Mouse (Mus musculus): ENCODE results near the gene Mipol1. TPM values are rescaled to one million over a fixed set of nuclear protein-coding genes. Genes with fewer than 3 reads are reported as not detected.
"Not testable (repeated sequence)": the region's sequence is repeated elsewhere in the genome, so short reads cannot be mapped to it uniquely, and the experiment has no call there.

The Mipol1 gene
- polyA plus RNA-seq (2017; shearing (Covaris generic)), result 1 to 10 TPM; 7.7 to 7.9 TPM

DNA sequence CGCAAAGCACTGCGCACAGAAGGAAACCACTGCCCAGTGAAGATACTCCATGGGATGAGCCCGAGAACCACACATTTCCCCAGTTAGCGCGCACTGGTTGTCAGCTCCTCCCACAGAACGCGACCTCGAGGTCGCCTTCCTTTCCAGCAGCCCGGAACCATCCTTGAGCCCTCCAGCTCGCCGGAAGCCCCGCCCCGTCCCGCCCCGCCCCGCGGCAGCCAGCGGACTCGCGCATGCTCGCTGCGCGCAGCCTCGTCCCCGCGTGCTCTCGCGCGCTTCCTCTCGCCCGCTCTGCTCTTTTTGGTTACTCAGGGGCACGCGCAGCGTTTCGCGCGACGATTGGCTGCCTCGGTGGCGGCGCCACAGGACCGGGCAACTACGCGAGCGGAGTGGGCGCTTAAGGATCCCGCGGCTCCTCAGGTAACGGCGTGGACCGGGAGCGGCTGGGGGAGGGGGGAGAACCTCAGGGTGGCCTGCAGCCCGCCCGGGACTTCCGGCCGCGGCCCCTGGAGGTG, at the start of gene Mipol1, which contains the start of gene Prps1l3:
Gene Mipol1 (plus strand): TSS at position 236 of the 515 bp plus-strand sequence.
Gene Prps1l3 (plus strand): TSS at position 221 of the 515 bp plus-strand sequence.
- ATAC-seq, result peak; percentile 80

- no peak for ATAC-seq
These were observed 45.7 kb upstream of the Mipol1 start for GRCm38 (mm10) chr12:57184401-57185147.

DNA sequence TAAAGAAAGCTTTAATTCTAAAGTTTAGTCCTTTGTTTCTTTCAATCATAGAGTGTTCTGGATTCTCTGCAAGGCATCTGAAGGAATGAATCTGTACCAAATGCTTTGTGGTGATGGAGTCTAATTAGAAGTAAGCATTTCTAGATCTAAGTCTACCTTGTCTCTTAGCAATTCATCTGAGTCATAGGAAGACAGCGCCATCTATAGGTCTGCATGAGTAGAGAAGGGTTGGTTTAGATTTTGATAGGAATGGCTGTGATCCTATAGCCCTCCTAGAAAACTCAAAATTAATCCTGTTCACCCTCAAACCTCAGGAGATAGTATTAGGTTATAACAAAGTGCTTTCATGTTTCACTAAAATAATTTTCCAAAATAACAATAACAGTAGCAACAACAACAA, 44.8 kb upstream of the Mipol1 start:
- no peak for ATAC-seq

DNA sequence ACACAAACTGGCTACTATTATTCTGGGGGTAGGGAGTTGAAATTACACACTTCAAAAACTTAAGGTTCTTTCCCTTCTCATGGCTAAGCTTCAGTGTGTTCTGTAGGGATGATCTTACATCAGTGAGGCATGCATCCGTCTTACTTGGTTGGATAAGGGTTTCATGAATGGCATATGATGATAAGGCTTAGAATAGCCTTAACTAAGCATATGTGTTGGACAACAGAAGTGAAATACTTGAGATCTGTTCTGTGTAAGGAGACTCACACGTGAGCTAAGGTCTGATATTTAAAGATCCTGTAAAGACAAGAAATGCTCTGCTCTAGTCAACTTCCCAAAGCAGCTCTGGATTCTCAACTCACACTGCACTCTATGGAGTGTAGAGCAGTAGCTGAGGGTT, 44.1 kb upstream of the Mipol1 start:
- no peak for ATAC-seq

DNA sequence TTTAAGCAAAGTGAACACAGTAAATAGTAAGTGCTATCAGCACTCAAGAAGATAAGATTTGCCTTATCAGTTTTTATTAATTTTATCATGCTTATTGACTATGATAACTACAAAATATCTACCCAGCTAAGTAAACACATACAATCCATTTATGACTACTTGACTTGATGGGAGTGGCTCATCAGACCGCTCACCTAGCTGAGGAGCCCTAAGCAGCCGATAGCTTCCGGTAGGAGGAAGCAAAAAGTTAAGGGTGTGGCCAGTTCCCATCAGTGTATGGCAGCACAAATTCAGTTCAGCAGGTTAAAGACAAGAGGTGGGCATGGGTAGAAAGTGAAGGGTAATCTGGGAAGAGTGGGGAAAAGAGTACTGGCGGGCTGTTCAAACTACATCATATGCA, 43.2 kb upstream of the Mipol1 start:
- ATAC-seq, result no peak

DNA sequence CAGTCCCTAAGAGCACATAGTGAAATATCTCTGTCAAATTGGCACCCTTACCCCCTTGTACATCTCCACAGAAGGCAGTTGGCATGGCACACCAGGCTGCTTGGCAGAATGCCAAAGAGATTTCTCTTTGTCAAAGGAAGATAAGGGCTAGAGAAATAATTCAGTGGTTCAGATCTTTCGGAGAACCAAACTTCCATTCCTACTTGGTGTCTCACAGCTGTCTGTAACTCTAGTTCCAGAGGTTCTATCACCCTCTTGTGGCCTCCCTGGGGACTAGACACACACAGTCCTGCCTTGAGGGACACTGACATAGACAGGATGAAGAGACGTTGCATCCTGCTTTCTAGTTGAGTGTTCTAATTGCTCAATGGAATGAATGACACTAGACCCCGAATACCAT, 35.6 kb upstream of the Mipol1 start:
- no peak for ATAC-seq

DNA sequence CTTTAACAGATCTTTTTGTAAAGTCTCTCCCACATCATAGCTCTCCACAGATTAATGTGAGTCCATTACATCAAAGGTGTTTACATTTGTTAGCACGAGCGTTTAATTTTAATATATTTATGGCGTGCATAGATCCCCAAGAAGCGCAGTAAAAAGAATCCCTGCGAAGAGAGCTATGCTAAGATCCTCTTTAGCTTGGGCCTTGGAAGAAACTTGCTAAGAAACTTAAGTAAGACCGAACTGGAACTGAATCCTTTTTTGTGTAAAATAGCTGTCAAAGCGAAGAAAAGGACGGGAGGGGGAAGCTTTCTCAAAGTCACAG, 34.0 kb upstream of the Mipol1 start:
- ATAC-seq, result no peak

GRCm38 (mm10) chr12:57196608-57197362, 33.4 kb upstream of the Mipol1 start:
- no peak for ATAC-seq

DNA sequence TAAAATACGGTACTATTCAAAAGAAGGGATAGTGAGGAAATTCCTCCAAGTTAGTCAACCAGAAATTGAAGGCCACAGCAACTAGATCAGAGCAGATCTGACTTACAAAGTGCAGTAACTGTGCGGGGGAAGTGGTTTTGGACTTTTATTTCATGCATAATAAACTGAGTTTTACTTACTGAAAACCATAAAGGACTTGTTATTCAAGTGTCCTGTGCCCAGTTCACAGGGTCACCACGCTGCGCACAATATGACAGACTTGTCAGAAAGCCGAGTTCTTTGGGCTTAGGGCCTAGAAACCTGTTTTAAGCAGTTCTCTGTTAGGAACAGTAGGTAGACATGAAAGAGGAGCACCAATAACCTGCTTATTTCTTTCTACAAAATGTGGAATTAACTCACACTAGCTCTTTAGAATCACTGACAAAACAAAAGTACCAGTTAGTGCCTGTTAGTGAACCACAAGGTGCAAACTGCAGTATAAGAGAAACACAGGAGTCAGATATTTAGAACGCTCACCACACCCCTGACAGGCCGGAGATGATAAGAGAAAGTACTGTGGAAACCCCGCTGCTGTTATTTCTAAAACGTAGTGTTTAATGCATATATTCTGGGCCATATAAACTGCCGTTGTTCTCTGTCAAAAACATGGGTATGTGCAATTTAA, 32.7 kb upstream of the Mipol1 start, which contains the start of gene Slc25a21:
Gene Slc25a21 (minus strand): TSS at position 110 of the 664 bp plus-strand sequence.
- ATAC-seq, result no peak

- ATAC-seq, result no peak
These were observed 32.0 kb upstream of the Mipol1 start for GRCm38 (mm10) chr12:57198269-57198668.

DNA sequence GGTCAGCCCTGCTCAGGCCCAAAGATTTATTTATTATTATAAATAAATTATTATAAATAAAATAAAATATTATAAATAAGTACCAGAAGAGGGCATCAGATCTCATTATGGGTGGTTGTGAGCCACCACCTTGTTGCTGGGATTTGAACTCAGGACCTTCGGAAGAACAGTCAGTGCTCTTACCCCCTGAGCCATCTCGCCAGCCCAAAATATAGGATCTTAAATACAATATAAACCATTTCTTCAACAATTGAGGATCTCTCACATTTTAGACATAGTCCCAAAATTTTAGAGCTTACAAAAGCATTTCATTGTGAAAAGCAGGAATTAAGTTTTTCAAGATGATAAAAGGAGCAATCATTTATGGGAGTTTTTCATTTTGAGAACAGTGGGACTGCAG, 30.8 kb upstream of the Mipol1 start:
- ATAC-seq, result no peak

- no peak for ATAC-seq
These were observed 28.3 kb upstream of the Mipol1 start for GRCm38 (mm10) chr12:57201901-57202300.

DNA sequence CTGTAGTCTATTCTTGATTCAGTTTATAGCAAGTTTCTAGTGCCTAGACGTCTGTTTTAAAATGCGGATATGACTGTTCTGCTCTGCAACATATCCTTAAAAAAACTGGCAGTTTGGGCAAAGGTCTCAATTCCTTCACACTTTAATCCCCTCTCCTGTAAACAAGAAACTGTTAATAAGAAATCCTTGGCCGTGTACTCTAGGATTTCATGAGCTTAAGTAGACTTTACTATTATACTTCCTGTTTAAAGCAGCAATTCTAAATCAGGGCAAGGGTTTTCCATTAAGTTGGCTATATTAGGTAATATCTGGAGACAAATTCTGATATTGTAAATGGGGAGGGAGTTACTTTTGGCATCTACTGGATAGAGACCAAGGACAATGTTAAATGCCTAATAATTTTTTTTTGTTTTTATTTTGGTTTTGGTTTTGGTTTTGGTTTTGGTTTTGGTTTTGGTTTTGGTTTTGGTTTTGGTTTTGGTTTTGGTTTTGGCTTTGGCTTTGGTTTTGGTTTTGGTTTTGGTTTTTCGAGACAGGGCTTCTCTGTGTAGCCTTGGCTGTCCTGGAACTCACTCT, 25.9 kb upstream of the Mipol1 start:
- no peak for ATAC-seq

DNA sequence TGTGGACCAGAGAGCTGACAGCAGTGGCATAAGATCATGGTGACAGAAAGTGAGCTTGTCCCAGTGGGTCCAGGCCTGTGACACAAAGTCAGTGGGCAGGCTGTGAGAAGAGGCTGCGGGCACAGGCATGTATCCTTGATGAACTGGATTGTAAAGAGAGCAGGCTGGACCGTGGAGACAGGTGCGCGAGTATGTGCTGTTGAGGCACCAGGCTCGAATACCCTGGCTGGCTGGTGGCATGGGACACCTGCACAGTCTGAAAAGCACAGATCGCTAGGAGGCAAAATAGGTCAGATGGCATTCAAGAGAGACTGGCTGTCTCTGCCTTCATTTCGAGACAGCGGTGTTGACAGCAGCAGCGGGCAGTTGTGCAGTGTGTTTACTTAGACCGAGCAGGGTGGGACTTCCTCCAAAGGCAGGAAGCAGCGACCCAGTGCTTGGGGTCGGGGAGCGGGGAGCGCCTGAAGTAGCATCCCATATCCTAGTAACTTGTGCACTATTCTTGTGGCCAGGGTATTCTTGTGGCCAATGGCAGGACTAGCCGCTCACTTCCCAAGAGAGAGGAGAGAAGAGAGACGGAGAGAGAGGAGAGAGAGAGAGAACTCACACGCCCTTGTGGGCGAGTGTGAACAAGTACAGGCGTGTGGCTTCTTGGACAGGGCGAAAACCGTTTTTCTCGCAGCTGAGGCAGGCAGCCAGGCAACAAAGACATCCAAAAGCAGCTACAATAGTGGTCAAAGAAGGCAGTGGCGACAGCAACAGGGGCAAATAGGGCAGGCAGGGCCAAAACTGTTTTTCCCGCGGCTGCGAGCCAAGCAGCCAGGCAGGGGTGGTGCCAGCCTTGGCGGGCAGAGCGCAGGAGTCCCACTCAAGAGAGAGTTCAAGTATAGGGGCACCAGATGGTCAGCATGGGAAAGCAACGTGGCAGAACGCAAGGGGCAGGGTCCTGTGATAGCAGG, 18.6 kb upstream of the Mipol1 start:
- peak; percentile 80 for ATAC-seq

- not testable (repeated sequence) for ATAC-seq
These were observed 17.8 kb upstream of the Mipol1 start for GRCm38 (mm10) chr12:57212463-57212862.

DNA sequence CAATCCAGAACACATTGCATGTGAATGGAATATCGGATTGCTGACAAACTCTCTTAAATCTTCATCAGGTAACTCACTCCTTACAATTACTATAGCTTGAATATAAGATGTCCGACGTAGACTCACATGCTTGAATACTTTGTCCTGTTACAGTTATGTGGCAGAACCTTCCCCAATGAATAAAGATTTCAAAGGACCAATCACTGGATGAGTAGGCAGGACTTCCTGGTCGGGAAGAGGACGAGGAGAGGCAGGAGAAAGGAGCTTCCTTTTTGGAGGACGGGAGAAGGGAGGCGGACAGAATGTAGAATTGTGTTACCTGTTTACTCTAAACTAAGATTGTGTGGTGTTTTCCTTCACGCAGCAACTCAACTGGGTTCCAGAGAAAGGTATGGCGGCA, 3.8 kb upstream of the Mipol1 start:
- ATAC-seq, result no peak

- no peak for ATAC-seq
These were observed 2.5 kb upstream of the Mipol1 start for GRCm38 (mm10) chr12:57227776-57228175.

GRCm38 (mm10) chr12:57229703-57230102, 524 bp upstream of the Mipol1 start:
- ATAC-seq, result no peak

DNA sequence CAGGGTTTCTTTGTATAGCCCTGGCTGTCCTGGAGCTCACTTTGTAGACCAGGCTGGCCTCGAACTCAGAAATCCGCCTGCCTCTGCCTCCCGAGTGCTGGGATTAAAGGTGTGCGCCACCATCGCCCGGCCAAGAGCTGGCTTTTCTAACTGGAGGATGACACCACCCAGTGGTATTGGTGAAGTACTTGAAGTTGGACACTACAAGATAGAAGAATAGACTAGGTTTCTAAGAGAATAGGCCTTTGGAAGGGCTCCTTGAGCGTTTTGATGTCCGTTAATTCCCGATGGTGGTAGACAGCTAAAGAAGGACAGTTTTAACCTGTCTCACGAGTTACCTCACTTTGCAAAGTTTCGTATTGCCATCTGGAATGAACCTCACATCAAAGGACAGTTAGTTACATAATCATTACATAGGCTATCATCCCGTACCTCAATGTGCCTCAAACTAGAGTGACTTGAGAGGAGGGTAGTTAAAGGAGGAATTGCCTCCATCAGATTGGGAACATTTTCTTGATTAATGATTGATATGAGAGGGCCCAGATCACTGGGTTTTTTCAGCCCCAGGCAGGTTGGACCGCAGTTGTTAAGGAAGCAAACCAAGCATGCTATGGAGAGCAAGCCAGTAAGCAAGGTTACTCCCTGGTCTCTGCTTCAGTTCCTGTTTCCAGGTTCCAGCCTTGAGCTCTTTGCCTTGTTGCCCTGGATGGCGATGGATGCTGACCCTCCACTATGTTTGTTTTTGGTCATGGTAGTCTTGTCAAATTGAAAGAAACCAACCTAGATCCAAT, 1.1 kb downstream of the Mipol1 start:
- peak; percentile 47 for ATAC-seq

DNA sequence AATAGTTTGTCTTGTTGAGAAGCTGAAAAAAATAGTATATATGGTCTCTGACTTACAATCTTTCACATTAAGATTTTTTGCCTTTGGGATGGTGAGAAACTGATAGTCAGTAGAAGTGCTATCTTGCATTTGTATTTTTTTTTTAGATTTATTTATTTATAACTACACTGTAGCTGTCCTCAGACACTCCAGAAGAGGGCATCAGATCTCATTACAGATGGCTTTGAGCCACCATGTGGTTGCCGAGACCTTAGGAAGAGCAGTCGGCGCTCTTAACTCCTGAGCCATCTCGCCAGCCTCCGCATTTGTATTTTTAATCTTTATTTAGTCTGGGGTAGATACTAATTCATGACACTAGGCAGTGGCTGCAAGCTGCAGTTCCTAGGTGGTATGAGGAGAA, 3.2 kb downstream of the Mipol1 start:
- ATAC-seq, result no peak
